Mouse (Mus musculus) T-helper 1 cell (primary cell): Measurements from ENCODE around the gene Dock4.

Experiments used
- in situ Hi-C: fragments of 300-600 bp; cut with MboI, MseI; formaldehyde crosslinking; loops from one replicate; pipeline ENCODE4 v1.15.1; 2025; ENCODE audit warnings: high pct_unique_total_duplicates

Gene Dock4

GRCm38 (mm10) chr12:40445648-40446449 is at the start of gene Dock4, which contains the start of gene Zfp277:
Gene Dock4, plus strand, starts transcription at chr12:40445952.
Gene Zfp277, minus strand, starts transcription at chr12:40445902.
- in situ Hi-C loops, result loop anchor here (10.0 kb wide), 1 partner anchor 201 kb away; the partner anchor contains the start of gene Ifrd1

GRCm38 (mm10) chr12:40398916-40399315 is 46.8 kb upstream of the Dock4 start:
- in situ Hi-C loops, result no loop called here

- in situ Hi-C loops, result no loop called here
Observed at GRCm38 (mm10) chr12:40399386-40399785, 46.4 kb upstream of the Dock4 start.

- in situ Hi-C loops, result no loop called here
Observed at GRCm38 (mm10) chr12:40399812-40400211, 45.9 kb upstream of the Dock4 start.

- in situ Hi-C loops, result no loop called here
Observed at GRCm38 (mm10) chr12:40414682-40415311, 31.0 kb upstream of the Dock4 start.

- in situ Hi-C loops, result no loop called here
Observed at GRCm38 (mm10) chr12:40415312-40415925, 30.3 kb upstream of the Dock4 start.

GRCm38 (mm10) chr12:40417257-40417656 is 28.5 kb upstream of the Dock4 start:
- in situ Hi-C loops, result no loop called here

GRCm38 (mm10) chr12:40424991-40425390 is 20.8 kb upstream of the Dock4 start:
- in situ Hi-C loops, result no loop called here

GRCm38 (mm10) chr12:40427606-40428005 is 18.1 kb upstream of the Dock4 start:
- in situ Hi-C loops, result no loop called here

- in situ Hi-C loops, result loop anchor here (5.0 kb wide), 1 partner anchor 48 kb away; no protein-coding TSS in a partner anchor
Observed at GRCm38 (mm10) chr12:40429976-40430375, 15.8 kb upstream of the Dock4 start.

- in situ Hi-C loops, result loop anchor here (5.0 kb wide), 1 partner anchor 49 kb away; no protein-coding TSS in a partner anchor
Observed at GRCm38 (mm10) chr12:40431075-40431474, 14.7 kb upstream of the Dock4 start.

- in situ Hi-C loops, result loop anchor here (5.0 kb wide), 1 partner anchor 52 kb away; no protein-coding TSS in a partner anchor
Observed at GRCm38 (mm10) chr12:40434101-40434500, 11.7 kb upstream of the Dock4 start.

- in situ Hi-C loops, result no loop called here
Observed at GRCm38 (mm10) chr12:40438049-40438448, 7.7 kb upstream of the Dock4 start.

- in situ Hi-C loops, result loop anchor here (10.0 kb wide), 1 partner anchor 200 kb away; the partner anchor contains the start of gene Ifrd1
Observed at GRCm38 (mm10) chr12:40445206-40445605, 546 bp upstream of the Dock4 start.

- in situ Hi-C loops, result loop anchor here (10.0 kb wide), 1 partner anchor 202 kb away; the partner anchor contains the start of gene Ifrd1
Observed at GRCm38 (mm10) chr12:40446450-40447381, 964 bp downstream of the Dock4 start.

- in situ Hi-C loops, result loop anchor here (10.0 kb wide), 1 partner anchor 203 kb away; the partner anchor contains the start of gene Ifrd1
Observed at GRCm38 (mm10) chr12:40447561-40448355, 2.0 kb downstream of the Dock4 start.

- in situ Hi-C loops, result loop anchor here (10.0 kb wide), 1 partner anchor 204 kb away; the partner anchor contains the start of gene Ifrd1
Observed at GRCm38 (mm10) chr12:40449119-40449795, 3.5 kb downstream of the Dock4 start.

GRCm38 (mm10) chr12:40456517-40456916 is 10.8 kb downstream of the Dock4 start:
- in situ Hi-C loops, result no loop called here

GRCm38 (mm10) chr12:40458977-40459376 is 13.2 kb downstream of the Dock4 start:
- in situ Hi-C loops, result no loop called here
